Mouse (Mus musculus): ENCODE data around the gene Ces1e. TPM values are rescaled to one million over a fixed set of nuclear protein-coding genes. Genes with fewer than 3 reads are reported as not detected.
"Not testable (repeated sequence)": the region's sequence is repeated elsewhere in the genome, so short reads cannot be mapped to it uniquely, and the experiment has no call there.

Gene Ces1e
- polyA plus RNA-seq, 1 experiment from 2014 or later: 0.26 TPM

- H3K27me3 ChIP-seq (ENCODE audit: control insufficient read depth, insufficient read depth, low read depth, low read length): no peaks in the 10 kb centered on the region
- H3K9me3 ChIP-seq (ENCODE audit: control insufficient read depth, low read length): no peaks in the 10 kb centered on the region
- H3K27ac ChIP-seq (ENCODE audit: low read length): no peak overlapping the region
- ATAC-seq (ENCODE audit: low read depth): no peak
- no peaks in the 10 kb centered on the region for H3K36me3 ChIP-seq (ENCODE audit: control insufficient read depth, insufficient read depth, low read length)
- 83% methylated on average over 1 of the region's 1 CpGs for WGBS
- no peak overlapping the region for H3K4me2 ChIP-seq (ENCODE audit: low read depth, low read length)
- no peak overlapping the region for H3K4me3 ChIP-seq (ENCODE audit: low read length)
- no peak overlapping the region for H3K9ac ChIP-seq (ENCODE audit: low read length)
- no peaks in the 10 kb centered on the region for H3K4me1 ChIP-seq (replicated peaks; ENCODE audit: control insufficient read depth, insufficient read depth, low read length)
Measured at GRCm38 (mm10) chr8:93234706-93235105, 5.3 kb upstream of the Ces1e start.

DNA sequence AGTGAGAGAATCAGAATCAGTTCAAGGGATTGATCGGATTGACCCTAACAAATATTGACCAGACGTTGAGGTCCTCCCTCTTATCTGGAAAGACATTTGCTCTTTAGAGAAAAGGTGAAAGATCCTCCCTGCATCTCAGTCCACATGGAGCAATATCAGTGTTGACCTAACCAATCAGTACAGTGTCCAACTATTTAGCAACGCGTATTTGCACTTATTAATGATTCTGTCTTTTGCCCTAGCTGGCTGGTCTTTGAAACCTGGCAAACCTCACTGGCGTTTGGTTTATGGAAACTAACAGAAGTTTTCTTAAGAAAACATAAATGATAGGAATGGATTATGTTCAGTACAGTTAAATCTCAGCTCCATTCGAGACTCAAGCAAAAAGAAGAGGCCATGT is 4.6 kb upstream of the Ces1e start:
- 68% methylated on average over 6 of the region's 6 CpGs for WGBS
- Histone ChIP-seq H3K27ac (ENCODE audit: low read length) (no peak overlapping the region), H3K4me1 (replicated peaks; ENCODE audit: control insufficient read depth, insufficient read depth, low read length) (no peaks in the 10 kb centered on the region), H3K27me3 (ENCODE audit: control insufficient read depth, insufficient read depth, low read depth, low read length) (no peaks in the 10 kb centered on the region), H3K9me3 (ENCODE audit: control insufficient read depth, low read length) (no peaks in the 10 kb centered on the region), H3K36me3 (ENCODE audit: control insufficient read depth, insufficient read depth, low read length) (no peaks in the 10 kb centered on the region), H3K4me2 (ENCODE audit: low read depth, low read length) (no peak overlapping the region), H3K4me3 (ENCODE audit: low read length) (no peak overlapping the region), H3K9ac (ENCODE audit: low read length) (no peak overlapping the region)
- ATAC-seq (ENCODE audit: low read depth): no peak

DNA sequence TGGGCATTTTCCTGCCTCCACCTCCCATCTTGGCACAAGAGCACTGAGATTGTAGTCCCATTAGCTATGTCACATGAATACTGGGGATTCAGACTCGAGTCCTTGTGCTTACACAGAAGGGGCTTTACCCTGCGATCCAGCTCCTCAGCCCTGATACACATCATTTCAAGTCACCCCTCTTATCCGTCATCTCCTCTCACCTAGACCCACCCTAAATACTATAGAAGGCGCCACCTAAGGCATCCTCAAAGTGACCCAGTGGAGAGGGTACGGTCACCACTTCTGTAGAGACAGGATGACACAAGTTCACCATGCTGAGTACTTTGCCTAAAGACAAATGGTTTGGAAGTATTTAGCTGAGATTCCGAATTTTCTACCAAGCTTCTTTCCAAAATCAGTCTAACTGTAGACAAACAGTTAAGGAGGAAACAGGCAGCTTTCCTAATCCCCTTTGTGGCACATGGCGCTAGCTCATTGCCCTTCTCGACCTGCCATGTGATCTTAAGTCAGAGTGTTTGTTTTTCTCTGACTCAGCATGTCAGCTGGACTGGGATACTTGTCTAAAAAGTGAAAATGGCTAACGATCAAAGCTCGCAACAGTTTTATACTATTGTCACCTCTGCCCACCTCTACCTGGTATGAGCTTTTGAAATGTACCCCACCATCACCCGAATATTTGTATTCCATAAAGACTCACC is 597 bp downstream of the Ces1e start:
- 32% methylated on average over 11 of the region's 11 CpGs for WGBS
- Histone ChIP-seq H3K27ac (ENCODE audit: low read length) (no peak overlapping the region), H3K9ac (ENCODE audit: low read length) (no peak overlapping the region), H3K27me3 (ENCODE audit: control insufficient read depth, insufficient read depth, low read depth, low read length) (no peaks in the 10 kb centered on the region), H3K4me2 (ENCODE audit: low read depth, low read length) (peak overlapping the region; percentile 9; the same call in 1 of the 2 replicates), H3K4me3 (ENCODE audit: low read length) (no peak overlapping the region), H3K9me3 (ENCODE audit: control insufficient read depth, low read length) (no peaks in the 10 kb centered on the region), H3K4me1 (replicated peaks; ENCODE audit: control insufficient read depth, insufficient read depth, low read length) (no peaks in the 10 kb centered on the region), H3K36me3 (ENCODE audit: control insufficient read depth, insufficient read depth, low read length) (no peaks in the 10 kb centered on the region)
- ATAC-seq (ENCODE audit: low read depth): peak; percentile 54; the same call in 1 of the 2 replicates

- H3K27ac ChIP-seq (ENCODE audit: low read length); H3K4me1 ChIP-seq (replicated peaks; ENCODE audit: control insufficient read depth, insufficient read depth, low read length); H3K9ac ChIP-seq (ENCODE audit: low read length); H3K4me3 ChIP-seq (ENCODE audit: low read length); H3K4me2 ChIP-seq (ENCODE audit: low read depth, low read length); H3K36me3 ChIP-seq (ENCODE audit: control insufficient read depth, insufficient read depth, low read length); H3K9me3 ChIP-seq (ENCODE audit: control insufficient read depth, low read length); ATAC-seq (ENCODE audit: low read depth); H3K27me3 ChIP-seq (ENCODE audit: control insufficient read depth, insufficient read depth, low read depth, low read length): not testable (repeated sequence)
- WGBS: 94% methylated on average over 1 of the region's 1 CpGs
Measured at GRCm38 (mm10) chr8:93226471-93226870, 2.9 kb downstream of the Ces1e start.

DNA sequence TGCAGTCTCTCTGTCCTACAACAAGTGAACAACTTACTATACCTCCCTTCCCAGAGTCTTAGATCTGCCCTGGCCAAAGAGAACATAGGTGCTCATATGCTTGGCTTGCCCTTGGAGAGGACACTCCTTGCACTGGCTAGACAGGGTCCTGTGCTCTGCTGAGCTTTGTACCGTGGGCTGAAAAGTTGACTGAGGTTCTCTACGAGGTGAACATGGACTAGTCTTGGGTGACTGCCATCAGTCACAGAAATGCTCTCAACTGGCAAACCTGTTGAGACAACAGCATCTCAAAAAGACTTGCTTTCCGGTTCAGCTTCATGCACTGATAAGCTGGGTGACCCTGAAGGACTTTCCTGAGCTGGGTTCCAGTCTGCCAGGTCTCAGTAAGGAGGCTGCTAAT is 7.5 kb downstream of the Ces1e start:
- H3K27ac ChIP-seq (ENCODE audit: low read length): no peak overlapping the region
- no peak overlapping the region for H3K4me3 ChIP-seq (ENCODE audit: low read length)
- H3K4me1 ChIP-seq (replicated peaks; ENCODE audit: control insufficient read depth, insufficient read depth, low read length): no peaks in the 10 kb centered on the region
- H3K9me3 ChIP-seq (ENCODE audit: control insufficient read depth, low read length): no peaks in the 10 kb centered on the region
- 60% methylated on average over 3 of the region's 3 CpGs for WGBS
- H3K9ac ChIP-seq (ENCODE audit: low read length): no peak overlapping the region
- H3K4me2 ChIP-seq (ENCODE audit: low read depth, low read length): no peak overlapping the region
- H3K27me3 ChIP-seq (ENCODE audit: control insufficient read depth, insufficient read depth, low read depth, low read length): no peaks in the 10 kb centered on the region
- no peak for ATAC-seq (ENCODE audit: low read depth)
- no peaks in the 10 kb centered on the region for H3K36me3 ChIP-seq (ENCODE audit: control insufficient read depth, insufficient read depth, low read length)

- Histone ChIP-seq H3K27ac (ENCODE audit: low read length) (no peak overlapping the region), H3K4me3 (ENCODE audit: low read length) (no peak overlapping the region), H3K4me2 (ENCODE audit: low read depth, low read length) (no peak overlapping the region), H3K9me3 (ENCODE audit: control insufficient read depth, low read length) (no peaks in the 10 kb centered on the region), H3K36me3 (ENCODE audit: control insufficient read depth, insufficient read depth, low read length) (no peaks in the 10 kb centered on the region), H3K4me1 (replicated peaks; ENCODE audit: control insufficient read depth, insufficient read depth, low read length) (no peaks in the 10 kb centered on the region), H3K27me3 (ENCODE audit: control insufficient read depth, insufficient read depth, low read depth, low read length) (no peaks in the 10 kb centered on the region), H3K9ac (ENCODE audit: low read length) (no peak overlapping the region)
- 65% methylated on average over 4 of the region's 4 CpGs for WGBS
- ATAC-seq (ENCODE audit: low read depth): no peak
Measured at GRCm38 (mm10) chr8:93217867-93218266, 11.6 kb downstream of the Ces1e start.

GRCm38 (mm10) chr8:93217375-93217774 is 12.0 kb downstream of the Ces1e start:
- 61% methylated on average over 1 of the region's 1 CpGs for WGBS
- no peaks in the 10 kb centered on the region for H3K4me1 ChIP-seq (replicated peaks; ENCODE audit: control insufficient read depth, insufficient read depth, low read length)
- no peaks in the 10 kb centered on the region for H3K9me3 ChIP-seq (ENCODE audit: control insufficient read depth, low read length)
- H3K4me2 ChIP-seq (ENCODE audit: low read depth, low read length): no peak overlapping the region
- H3K27ac ChIP-seq (ENCODE audit: low read length): no peak overlapping the region
- no peak overlapping the region for H3K9ac ChIP-seq (ENCODE audit: low read length)
- no peak overlapping the region for H3K4me3 ChIP-seq (ENCODE audit: low read length)
- no peaks in the 10 kb centered on the region for H3K27me3 ChIP-seq (ENCODE audit: control insufficient read depth, insufficient read depth, low read depth, low read length)
- no peaks in the 10 kb centered on the region for H3K36me3 ChIP-seq (ENCODE audit: control insufficient read depth, insufficient read depth, low read length)
- no peak for ATAC-seq (ENCODE audit: low read depth)

DNA sequence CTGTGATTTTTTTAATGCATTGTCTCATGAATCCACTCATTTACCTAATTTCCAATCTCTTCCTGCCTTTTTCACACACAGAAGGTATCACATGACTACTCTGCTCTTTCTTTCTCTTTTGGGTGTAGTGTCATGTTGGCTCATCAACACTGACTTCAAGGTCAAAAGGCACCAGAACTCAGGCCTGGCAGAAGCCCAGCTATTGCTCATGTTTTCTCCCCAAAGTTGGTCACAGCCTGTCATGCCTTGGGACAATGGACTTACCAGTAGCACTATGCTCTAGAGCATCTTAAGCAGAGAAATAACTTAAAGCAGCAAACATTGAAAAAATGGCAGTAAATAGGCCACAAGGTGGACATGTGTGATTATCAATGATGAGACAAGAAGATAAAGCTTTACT is 18.3 kb downstream of the Ces1e start:
- Histone ChIP-seq H3K4me2 (ENCODE audit: low read depth, low read length) (no peak overlapping the region), H3K4me1 (replicated peaks; ENCODE audit: control insufficient read depth, insufficient read depth, low read length) (no peaks in the 10 kb centered on the region), H3K27me3 (ENCODE audit: control insufficient read depth, insufficient read depth, low read depth, low read length) (no peaks in the 10 kb centered on the region), H3K9me3 (ENCODE audit: control insufficient read depth, low read length) (no peaks in the 10 kb centered on the region), H3K27ac (ENCODE audit: low read length) (no peak overlapping the region), H3K4me3 (ENCODE audit: low read length) (no peak overlapping the region), H3K9ac (ENCODE audit: low read length) (no peak overlapping the region), H3K36me3 (ENCODE audit: control insufficient read depth, insufficient read depth, low read length) (no peaks in the 10 kb centered on the region)
- ATAC-seq (ENCODE audit: low read depth): no peak

GRCm38 (mm10) chr8:93199146-93199545 is 30.3 kb downstream of the Ces1e start:
- H3K27me3 ChIP-seq (ENCODE audit: control insufficient read depth, insufficient read depth, low read depth, low read length); H3K27ac ChIP-seq (ENCODE audit: low read length); H3K4me1 ChIP-seq (replicated peaks; ENCODE audit: control insufficient read depth, insufficient read depth, low read length); H3K4me2 ChIP-seq (ENCODE audit: low read depth, low read length); H3K36me3 ChIP-seq (ENCODE audit: control insufficient read depth, insufficient read depth, low read length); H3K9me3 ChIP-seq (ENCODE audit: control insufficient read depth, low read length); H3K9ac ChIP-seq (ENCODE audit: low read length); H3K4me3 ChIP-seq (ENCODE audit: low read length): not testable (repeated sequence)
- ATAC-seq (ENCODE audit: low read depth): peak; percentile 22; the same call in 1 of the 2 replicates
- 34% methylated on average over 7 of the region's 7 CpGs for WGBS
